8 mouse cellular contexts compared by ENCODE assay signal in the genomic region with DNA sequence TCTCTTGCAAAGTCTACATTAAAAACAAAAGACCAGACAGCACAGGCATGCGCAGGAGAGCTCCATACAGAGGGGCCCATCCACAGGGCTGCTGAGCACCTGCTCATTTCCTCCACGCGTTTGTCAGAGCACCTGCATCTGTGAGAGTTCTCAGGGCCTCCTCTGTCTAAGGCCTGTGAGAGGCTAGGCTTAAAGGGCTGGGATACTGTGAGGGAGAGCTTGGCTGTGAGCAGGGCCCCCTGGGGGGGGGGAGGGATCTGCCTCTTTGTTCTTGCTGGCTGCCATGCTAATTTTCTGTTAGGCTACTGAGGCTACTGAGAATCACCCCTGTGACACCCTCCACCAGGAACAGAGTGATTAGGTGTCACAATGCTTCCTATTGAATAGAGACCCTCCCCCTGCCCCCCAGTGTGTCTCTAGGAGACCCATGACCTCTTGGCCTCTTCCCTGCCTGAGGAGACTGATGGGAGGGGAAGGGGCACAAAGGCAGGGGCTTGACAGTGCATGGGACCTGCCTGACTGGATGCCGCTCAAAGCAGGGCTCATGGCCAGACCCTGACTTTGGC. TPM values are rescaled to one million over a fixed set of nuclear protein-coding genes. Genes with fewer than 3 reads are reported as not detected.
A peak's percentile ranks its signal among the peaks of the same experiment; 100 is the strongest.
DNase-seq lines count a peak whose midpoint lies in the region; ATAC-seq and TF ChIP-seq lines count a peak whose summit lies in the region.

No protein-coding gene starts in this region.

- 0 out of 2 replicates have a peak, but pooled peaks have one; percentile 12 for ATAC-seq in kidney, embryonic 14.5 days (ENCODE audit: low FRiP score, low TSS enrichment)
- ATAC-seq in embryonic facial prominence, embryonic 15.5 days (ENCODE audit: insufficient number of reproducible peaks, low FRiP score, low TSS enrichment, low read depth), result no peak
- no peak for ATAC-seq in limb, embryonic 14.5 days (ENCODE audit: low FRiP score, low read depth)
- ATAC-seq in megakaryocyte progenitor cell, adult 5-6 weeks (replicated peaks; ENCODE audit: poor library complexity), result no peak

- TF ChIP-seq CTCF in thymus, adult 2 months (IDR thresholded peaks at IDR 0.05; ENCODE audit: borderline replicate concordance, control insufficient read depth, extremely low read depth, insufficient read depth, low read length, poor library complexity), result peak; percentile 48; the same call in 1 of the 2 replicates

- H3K27ac ChIP-seq in kidney, embryonic 14.5 days (ENCODE audit: low read depth, low read length), result no peak overlapping the region
- H3K27ac ChIP-seq in embryonic facial prominence, embryonic 15.5 days (replicated peaks), result peak overlapping the region; percentile 94
- H3K27ac ChIP-seq in limb, embryonic 14.5 days (replicated peaks; ENCODE audit: low read depth, low read length), result peak overlapping the region; percentile 72
- peak overlapping the region; percentile 73 for H3K27ac ChIP-seq in thymus, adult 2 months (ENCODE audit: control insufficient read depth, insufficient read depth, low read length)

- H3K9me3 ChIP-seq in kidney, embryonic 14.5 days (ENCODE audit: control insufficient read depth, low read length), result no peaks in the 10 kb centered on the region
- no peaks in the 10 kb centered on the region for H3K9me3 ChIP-seq in embryonic facial prominence, embryonic 15.5 days (replicated peaks)
- H3K9me3 ChIP-seq in limb, embryonic 14.5 days (ENCODE audit: control insufficient read depth, low read length), result no peaks in the 10 kb centered on the region

- no peaks in the 10 kb centered on the region for H3K36me3 ChIP-seq in kidney, embryonic 14.5 days (ENCODE audit: control insufficient read depth, insufficient read depth, low read length)
- H3K36me3 ChIP-seq in embryonic facial prominence, embryonic 15.5 days, result no peaks in the 10 kb centered on the region
- no peaks in the 10 kb centered on the region for H3K36me3 ChIP-seq in limb, embryonic 14.5 days (ENCODE audit: control insufficient read depth, insufficient read depth, low read length)
- H3K36me3 ChIP-seq in thymus, adult 2 months (ENCODE audit: control insufficient read depth, insufficient read depth, low read length), result no peaks in the 10 kb centered on the region

- WGBS in kidney, embryonic 14.5 days, result 9% methylated on average over 4 of the region's 4 CpGs
- 24% methylated on average over 4 of the region's 4 CpGs for WGBS in embryonic facial prominence, embryonic 15.5 days
- 21% methylated on average over 4 of the region's 4 CpGs for WGBS in limb, embryonic 14.5 days
- 28% methylated on average over 4 of the region's 4 CpGs for WGBS in thymus, adult 2 months

- no peak overlapping the region for H3K4me2 ChIP-seq in kidney, embryonic 14.5 days (replicated peaks; ENCODE audit: low read depth, low read length)
- H3K4me2 ChIP-seq in embryonic facial prominence, embryonic 15.5 days (replicated peaks), result no peak overlapping the region
- no peak overlapping the region for H3K4me2 ChIP-seq in limb, embryonic 14.5 days (replicated peaks; ENCODE audit: low read depth, low read length, severe bottlenecking)

- DNase-seq in kidney, adult 9 months, result no peak
- no peak for DNase-seq in limb, embryonic 14.5 days (ENCODE audit: low spot score)
- DNase-seq in thymus, adult 2 months, result peak; percentile 60
- no peak for DNase-seq in right cerebral cortex, postnatal 4 days
- no peak for DNase-seq in T-cell, adult 2 months (ENCODE audit: low spot score)

- H3K4me3 ChIP-seq in kidney, embryonic 14.5 days (ENCODE audit: low read length), result no peak overlapping the region
- H3K4me3 ChIP-seq in embryonic facial prominence, embryonic 15.5 days (replicated peaks), result no peak overlapping the region
- H3K4me3 ChIP-seq in limb, embryonic 14.5 days (replicated peaks; ENCODE audit: low read length), result no peak overlapping the region
- H3K4me3 ChIP-seq in thymus, adult 2 months (ENCODE audit: control insufficient read depth, insufficient read depth, low read length), result no peak overlapping the region

- H3K4me1 ChIP-seq in kidney, embryonic 14.5 days (ENCODE audit: control insufficient read depth, insufficient read depth, low read length), result peaks cover 8% of the 10 kb centered on the region; the same call in 1 of the 2 replicates
- H3K4me1 ChIP-seq in embryonic facial prominence, embryonic 15.5 days, result peaks cover 42% of the 10 kb centered on the region
- peaks cover 18% of the 10 kb centered on the region for H3K4me1 ChIP-seq in limb, embryonic 14.5 days (ENCODE audit: control insufficient read depth, insufficient read depth, low read length)
- H3K4me1 ChIP-seq in thymus, adult 2 months (replicated peaks; ENCODE audit: control insufficient read depth, insufficient read depth, low read length), result peaks cover 36% of the 10 kb centered on the region

- H3K9ac ChIP-seq in kidney, embryonic 14.5 days (ENCODE audit: low read depth, low read length), result no peak overlapping the region
- H3K9ac ChIP-seq in embryonic facial prominence, embryonic 15.5 days, result no peak overlapping the region
- H3K9ac ChIP-seq in limb, embryonic 14.5 days (ENCODE audit: low read depth, low read length, severe bottlenecking), result no peak overlapping the region

- no peak for TF ChIP-seq POLR2A in limb, embryonic 14.5 days (IDR thresholded peaks at IDR 0.05; ENCODE audit: borderline replicate concordance, extremely low read depth, insufficient read depth, insufficient read length)
- TF ChIP-seq POLR2A in thymus, adult 2 months (IDR thresholded peaks at IDR 0.05; ENCODE audit: control insufficient read depth, extremely low read depth, insufficient read depth, low read length, poor library complexity), result no peak

- H3K27me3 ChIP-seq in kidney, embryonic 14.5 days (ENCODE audit: control insufficient read depth, insufficient read depth, low read length), result no peaks in the 10 kb centered on the region
- no peaks in the 10 kb centered on the region for H3K27me3 ChIP-seq in embryonic facial prominence, embryonic 15.5 days
- no peaks in the 10 kb centered on the region for H3K27me3 ChIP-seq in limb, embryonic 14.5 days (ENCODE audit: control insufficient read depth, insufficient read depth, low read length)
- H3K27me3 ChIP-seq in thymus, adult 2 months (ENCODE audit: control insufficient read depth, insufficient read depth, low read length), result no peaks in the 10 kb centered on the region

RNA-seq across cellular contexts. Expression of a gene that starts 23.7 kb away (rescaled TPM):
- 54.5 and 57.2 TPM in 2 replicates for polyA plus RNA-seq in kidney, embryonic 14.5 days (2014; fragmentation: Nextera tagmentation; extraction: Ambion mirVana)
- 83.7 and 86.5 TPM in 2 replicates for polyA plus RNA-seq in embryonic facial prominence, embryonic 15.5 days (2015; fragmentation: Nextera tagmentation; extraction: Ambion mirVana)
- polyA plus RNA-seq in limb, embryonic 14.5 days (2012; rRNA removed), result 141 and 190 TPM in 2 replicates
- 62.2 and 65.7 TPM in 2 replicates for polyA plus RNA-seq in limb, embryonic 14.5 days (2014; fragmentation: Nextera tagmentation; extraction: Ambion mirVana)
- polyA plus RNA-seq in thymus, adult 2 months (2012; rRNA removed), result 300 and 366 TPM in 2 replicates
- 24.3 and 26.1 TPM in 2 replicates for total RNA-seq in megakaryocyte progenitor cell, adult 5-6 weeks (2015)
- 28.4 and 32.8 TPM in 2 replicates for total RNA-seq in megakaryocyte progenitor cell, adult 5-6 weeks (2017)

RNA-seq across cellular contexts. Expression of a gene that starts 27.1 kb away (rescaled TPM):
- polyA plus RNA-seq in kidney, embryonic 14.5 days (2014; fragmentation: Nextera tagmentation; extraction: Ambion mirVana), result 115 and 166 TPM in 2 replicates
- polyA plus RNA-seq in embryonic facial prominence, embryonic 15.5 days (2015; fragmentation: Nextera tagmentation; extraction: Ambion mirVana), result 101 and 102 TPM in 2 replicates
- 107 and 122 TPM in 2 replicates for polyA plus RNA-seq in limb, embryonic 14.5 days (2012; rRNA removed)
- polyA plus RNA-seq in limb, embryonic 14.5 days (2014; fragmentation: Nextera tagmentation; extraction: Ambion mirVana), result 108 and 111 TPM in 2 replicates
- polyA plus RNA-seq in thymus, adult 2 months (2012; rRNA removed), result 169 and 232 TPM in 2 replicates
- total RNA-seq in megakaryocyte progenitor cell, adult 5-6 weeks (2015), result 103 and 107 TPM in 2 replicates
- total RNA-seq in megakaryocyte progenitor cell, adult 5-6 weeks (2017), result 150 and 151 TPM in 2 replicates

RNA-seq across cellular contexts. Expression of a gene that starts 50.9 kb away (rescaled TPM):
- polyA plus RNA-seq in kidney, embryonic 14.5 days (2014; fragmentation: Nextera tagmentation; extraction: Ambion mirVana), result 43.6 and 52.8 TPM in 2 replicates
- polyA plus RNA-seq in embryonic facial prominence, embryonic 15.5 days (2015; fragmentation: Nextera tagmentation; extraction: Ambion mirVana), result 118 and 126 TPM in 2 replicates
- 192 and 242 TPM in 2 replicates for polyA plus RNA-seq in limb, embryonic 14.5 days (2012; rRNA removed)
- 96.2 and 97.2 TPM in 2 replicates for polyA plus RNA-seq in limb, embryonic 14.5 days (2014; fragmentation: Nextera tagmentation; extraction: Ambion mirVana)
- polyA plus RNA-seq in thymus, adult 2 months (2012; rRNA removed), result 95.8 and 100.0 TPM in 2 replicates
- total RNA-seq in megakaryocyte progenitor cell, adult 5-6 weeks (2015), result 0.15 TPM in 1 of 2 replicates, not detected in the other
- 0.41 and 0.92 TPM in 2 replicates for total RNA-seq in megakaryocyte progenitor cell, adult 5-6 weeks (2017)
